Mouse (Mus musculus) hindlimb bud, embryonic 11.5 days (tissue): ENCODE measurements around the gene Tmco3.

Experiments
- DNase-seq: peaks from one replicate; pipeline ENCODE4 v3.0.0-alpha.2; 2012; ENCODE audit warnings: low read depth, low spot score; ENCODE audit errors: extremely low spot score

The Tmco3 gene

DNA sequence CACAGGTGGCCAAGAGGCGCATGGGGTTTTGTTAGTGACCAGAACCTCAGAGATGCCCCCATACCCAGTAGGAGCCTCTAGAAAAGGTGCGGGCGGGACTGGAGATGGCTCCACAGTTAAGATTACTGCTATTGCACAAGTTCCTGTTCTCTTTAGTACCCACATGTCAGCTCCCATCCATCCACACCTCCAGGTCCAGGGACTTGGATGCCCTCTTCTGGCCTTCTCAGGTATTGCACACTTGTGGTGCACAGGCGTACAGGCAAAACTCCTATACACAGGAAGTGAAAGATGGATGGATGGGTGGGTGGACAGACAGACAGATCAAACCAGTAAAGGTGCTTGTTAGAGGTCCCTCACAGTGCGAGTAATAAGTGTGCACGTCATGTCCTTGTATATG, 73.9 kb downstream of the Tmco3 start:
- no peak for DNase-seq
